ENCODE assay signal across 9 mouse cellular contexts in genomic region chr10:86933180-86933695, GRCm38 (mm10).
DNase-seq lines count a peak whose midpoint lies in the region; ATAC-seq and TF ChIP-seq lines count a peak whose summit lies in the region.
"Had no signal": no experiment of that assay in that cellular context is flagged by ENCODE, and none has a peak within 500 bp of the region (broad histone marks: within the 10 kb centered on the region; RNA-seq: fewer than 3 reads in every experiment).

No protein-coding gene starts in this region.

- TF ChIP-seq POLR2A in cerebellum, adult 2 months (IDR thresholded peaks at IDR 0.05; ENCODE audit: borderline replicate concordance, insufficient read depth, low read length), result no peak

- no peak overlapping the region for H3K27ac ChIP-seq in stomach, postnatal 0 days (replicated peaks)
- no peak overlapping the region for H3K27ac ChIP-seq in cerebellum, adult 2 months (ENCODE audit: insufficient read depth, low read length)

- H3K4me1 ChIP-seq in stomach, postnatal 0 days (replicated peaks; ENCODE audit: control insufficient read depth, insufficient read depth), result no peaks in the 10 kb centered on the region
- no peaks in the 10 kb centered on the region for H3K4me1 ChIP-seq in cerebellum, adult 2 months (ENCODE audit: control insufficient read depth, insufficient read depth, low read length)

- no peak overlapping the region for H3K4me2 ChIP-seq in stomach, postnatal 0 days (replicated peaks; ENCODE audit: low read depth)

- DNase-seq in ovary, adult 18-20 months (ENCODE audit: low spot score), result peak; percentile 9
- no peak for DNase-seq in ovary, postnatal 10 days (ENCODE audit: low spot score)
- DNase-seq in heart, adult 9 months (ENCODE audit: low spot score in 2 of 2), result peak; percentile 32 to 49
- DNase-seq in kidney, postnatal 25 days, result peak; percentile 3 to 45
- DNase-seq in stomach, postnatal 0 days (ENCODE audit: low spot score), result no peak
- DNase-seq in cerebellum, adult 2 months, result no peak
- DNase-seq: cerebellum, adult 11 months had no signal

- TF ChIP-seq EP300 in stomach, postnatal 0 days (optimal IDR thresholded peaks at IDR 0.05), result no peak

- no peak overlapping the region for H3K9ac ChIP-seq in stomach, postnatal 0 days (ENCODE audit: low read length)

- H3K4me3 ChIP-seq in stomach, postnatal 0 days (ENCODE audit: low read depth, low read length), result no peak overlapping the region
- no peak overlapping the region for H3K4me3 ChIP-seq in cerebellum, adult 2 months (replicated peaks; ENCODE audit: insufficient read depth, low read depth, low read length)

- no peaks in the 10 kb centered on the region for H3K27me3 ChIP-seq in stomach, postnatal 0 days (ENCODE audit: control insufficient read depth, insufficient read depth, low read length)
- no peaks in the 10 kb centered on the region for H3K27me3 ChIP-seq in cerebellum, adult 2 months (ENCODE audit: control insufficient read depth, insufficient read depth, low read length)

- 0 out of 2 replicates have a peak, but pooled peaks have one; percentile 24 for ATAC-seq in stomach, postnatal 0 days (ENCODE audit: low FRiP score, low TSS enrichment)
- no peak for ATAC-seq in monocyte, adult 5-6 weeks (replicated peaks; ENCODE audit: insufficient number of reproducible peaks, low FRiP score, low TSS enrichment, poor library complexity, severe bottlenecking)
- no peak for ATAC-seq in erythroblast, adult 5-6 weeks (replicated peaks; ENCODE audit: low FRiP score, poor library complexity, severe bottlenecking)

- TF ChIP-seq CTCF in stomach, postnatal 0 days (IDR thresholded peaks at IDR 0.05; ENCODE audit: low read depth), result no peak
- TF ChIP-seq CTCF in cerebellum, adult 2 months (IDR thresholded peaks at IDR 0.05; ENCODE audit: borderline replicate concordance, insufficient read depth, low read depth, low read length), result no peak

- 45% methylated on average over 9 of the region's 9 CpGs for WGBS in stomach, postnatal 0 days
- 66% methylated on average over 9 of the region's 9 CpGs for WGBS in cerebellum, adult 2 months

- no peaks in the 10 kb centered on the region for H3K36me3 ChIP-seq in stomach, postnatal 0 days (ENCODE audit: control insufficient read depth, insufficient read depth, low read length)

- H3K9me3 ChIP-seq in stomach, postnatal 0 days (ENCODE audit: control insufficient read depth, low read length), result no peaks in the 10 kb centered on the region

Comparison
In these comparisons a context has a peak if more than half of its experiments do, and no peak if none do; other contexts are left out.
1. DNase-seq: peak in ovary, adult 18-20 months (single experiment), heart, adult 9 months (2 of 2) and kidney, postnatal 25 days (2 of 2); none in ovary, postnatal 10 days (single experiment), stomach, postnatal 0 days (single experiment) and cerebellum, adult 2 months (0 of 2).